Comparison of ENCODE assay signal across 8 mouse cellular contexts in genomic region chr15:80081801-80082546, GRCm38 (mm10). TPM values are rescaled to one million over a fixed set of nuclear protein-coding genes. Genes with fewer than 3 reads are reported as not detected.
A peak's percentile ranks its signal among the peaks of the same experiment; 100 is the strongest.
DNase-seq lines count a peak whose midpoint lies in the region; ATAC-seq and TF ChIP-seq lines count a peak whose summit lies in the region.

No protein-coding gene starts in this region.

- H3K9me3 ChIP-seq in limb, embryonic 13.5 days, result peaks cover 4% of the 10 kb centered on the region; the same call in 1 of the 2 replicates
- H3K9me3 ChIP-seq in stomach, postnatal 0 days (ENCODE audit: control insufficient read depth, low read length), result no peaks in the 10 kb centered on the region

- TF ChIP-seq CTCF in spleen, adult 2 months (IDR thresholded peaks at IDR 0.05; ENCODE audit: extremely low read depth, insufficient read depth, insufficient read length, insufficient replicate concordance), result no peak
- TF ChIP-seq CTCF in stomach, postnatal 0 days (IDR thresholded peaks at IDR 0.05; ENCODE audit: low read depth), result no peak

- no peak for TF ChIP-seq EP300 in stomach, postnatal 0 days (optimal IDR thresholded peaks at IDR 0.05)

- intact Hi-C loops in left cerebral cortex, postnatal 14 days (cut with DNase I), result loop anchor here (10.0 kb wide), 1 partner anchor 247 kb away; the partner anchor contains the start of genes Cbx6 and Npcd

- DNase-seq in cerebellum, adult 11 months, result peak; percentile 38
- DNase-seq in cerebellum, postnatal 10 days, result no peak
- no peak for DNase-seq in spleen, adult 2 months (ENCODE audit: low read depth in 1 of 2, low spot score in 2 of 2)
- no peak for DNase-seq in spleen, postnatal 10 days (ENCODE audit: low spot score in 2 of 2)
- no peak for DNase-seq in stomach, postnatal 0 days (ENCODE audit: low spot score)
- no peak for DNase-seq in left cerebral cortex, postnatal 14 days (ENCODE audit: low spot score in 2 of 2)
- no peak for DNase-seq in thymus, postnatal 36 days

- H3K27me3 ChIP-seq in spleen, adult 2 months (ENCODE audit: control insufficient read depth, insufficient read depth, low read length), result no peaks in the 10 kb centered on the region
- no peaks in the 10 kb centered on the region for H3K27me3 ChIP-seq in limb, embryonic 13.5 days
- H3K27me3 ChIP-seq in stomach, postnatal 0 days (ENCODE audit: control insufficient read depth, insufficient read depth, low read length), result no peaks in the 10 kb centered on the region

- 12% methylated on average over 11 of the region's 11 CpGs for WGBS in spleen, adult 2 months
- WGBS in limb, embryonic 13.5 days, result 7% methylated on average over 11 of the region's 11 CpGs
- WGBS in stomach, postnatal 0 days, result 3% methylated on average over 11 of the region's 11 CpGs

- H3K4me1 ChIP-seq in spleen, adult 2 months (ENCODE audit: control insufficient read depth, insufficient read depth, insufficient read length), result peaks cover 3% of the 10 kb centered on the region; the same call in 1 of the 2 replicates
- H3K4me1 ChIP-seq in limb, embryonic 13.5 days, result peaks cover 31% of the 10 kb centered on the region
- no peaks in the 10 kb centered on the region for H3K4me1 ChIP-seq in stomach, postnatal 0 days (replicated peaks; ENCODE audit: control insufficient read depth, insufficient read depth)

- peak overlapping the region; percentile 96 for H3K9ac ChIP-seq in limb, embryonic 13.5 days
- H3K9ac ChIP-seq in stomach, postnatal 0 days (ENCODE audit: low read length), result peak overlapping the region; percentile 93

- H3K4me3 ChIP-seq in spleen, adult 2 months (ENCODE audit: extremely low read depth, insufficient read depth, insufficient read length), result peak overlapping the region; percentile 68
- H3K4me3 ChIP-seq in limb, embryonic 13.5 days, result peak overlapping the region; percentile 87
- peak overlapping the region; percentile 78 for H3K4me3 ChIP-seq in stomach, postnatal 0 days (ENCODE audit: low read depth, low read length)

- no peak for TF ChIP-seq POLR2A in spleen, adult 2 months (IDR thresholded peaks at IDR 0.05; ENCODE audit: low read depth, low read length)

- ATAC-seq in limb, embryonic 13.5 days (ENCODE audit: low FRiP score, low read depth), result no peak
- no peak for ATAC-seq in stomach, postnatal 0 days (ENCODE audit: low FRiP score, low TSS enrichment)

- H3K4me2 ChIP-seq in limb, embryonic 13.5 days (replicated peaks), result peak overlapping the region; percentile 94
- H3K4me2 ChIP-seq in stomach, postnatal 0 days (replicated peaks; ENCODE audit: low read depth), result peak overlapping the region; percentile 66

- no peak overlapping the region for H3K27ac ChIP-seq in spleen, adult 2 months (ENCODE audit: insufficient read depth, low read length)
- H3K27ac ChIP-seq in limb, embryonic 13.5 days, result peak overlapping the region; percentile 93; the same call in 1 of the 2 replicates
- H3K27ac ChIP-seq in stomach, postnatal 0 days (replicated peaks), result peak overlapping the region; percentile 88

- peaks cover 39% of the 10 kb centered on the region for H3K36me3 ChIP-seq in spleen, adult 2 months (ENCODE audit: control insufficient read depth, insufficient read depth, low read length)
- H3K36me3 ChIP-seq in limb, embryonic 13.5 days, result peaks cover 54% of the 10 kb centered on the region
- peaks cover 29% of the 10 kb centered on the region for H3K36me3 ChIP-seq in stomach, postnatal 0 days (ENCODE audit: control insufficient read depth, insufficient read depth, low read length)

RNA-seq across cellular contexts. Expression of gene Syngr1, which starts 9.2 kb away (rescaled TPM):
- polyA plus RNA-seq in spleen, adult 2 months (2012; rRNA removed), result 9.9 and 13.5 TPM in 2 replicates
- 5.5 and 5.6 TPM in 2 replicates for polyA plus RNA-seq in limb, embryonic 13.5 days (2015; fragmentation: Nextera tagmentation; extraction: Ambion mirVana)
- 53.7 TPM in 2 replicates for polyA plus RNA-seq in stomach, postnatal 0 days (2015; fragmentation: Nextera tagmentation; extraction: Ambion mirVana)
- total RNA-seq in left cerebral cortex, postnatal 14 days (2021), result 100 to 1,000 TPM; 534 to 540 TPM

RNA-seq across cellular contexts. Expression of gene Rpl3, which starts 9.7 kb away (rescaled TPM):
- polyA plus RNA-seq in spleen, adult 2 months (2012; rRNA removed), result 550 and 833 TPM in 2 replicates
- polyA plus RNA-seq in limb, embryonic 13.5 days (2015; fragmentation: Nextera tagmentation; extraction: Ambion mirVana), result 1,057 and 1,068 TPM in 2 replicates
- polyA plus RNA-seq in stomach, postnatal 0 days (2015; fragmentation: Nextera tagmentation; extraction: Ambion mirVana), result 706 and 736 TPM in 2 replicates
- total RNA-seq in left cerebral cortex, postnatal 14 days (2021), result 100 to 1,000 TPM; 449 to 461 TPM

RNA-seq across cellular contexts. Expression of gene Tab1, which starts 51.0 kb away (rescaled TPM):
- 16.1 and 21.4 TPM in 2 replicates for polyA plus RNA-seq in spleen, adult 2 months (2012; rRNA removed)
- polyA plus RNA-seq in limb, embryonic 13.5 days (2015; fragmentation: Nextera tagmentation; extraction: Ambion mirVana), result 45.6 and 45.8 TPM in 2 replicates
- 16.3 and 16.5 TPM in 2 replicates for polyA plus RNA-seq in stomach, postnatal 0 days (2015; fragmentation: Nextera tagmentation; extraction: Ambion mirVana)
- total RNA-seq in left cerebral cortex, postnatal 14 days (2021), result 10 to 100 TPM; 26.2 to 27.8 TPM
